Mouse (Mus musculus): Measurements from ENCODE around the gene Dhx33. TPM values are rescaled to one million over a fixed set of nuclear protein-coding genes. Genes with fewer than 3 reads are reported as not detected.

The Dhx33 gene
- polyA plus RNA-seq, 1 experiment: 14.9 TPM

DNA sequence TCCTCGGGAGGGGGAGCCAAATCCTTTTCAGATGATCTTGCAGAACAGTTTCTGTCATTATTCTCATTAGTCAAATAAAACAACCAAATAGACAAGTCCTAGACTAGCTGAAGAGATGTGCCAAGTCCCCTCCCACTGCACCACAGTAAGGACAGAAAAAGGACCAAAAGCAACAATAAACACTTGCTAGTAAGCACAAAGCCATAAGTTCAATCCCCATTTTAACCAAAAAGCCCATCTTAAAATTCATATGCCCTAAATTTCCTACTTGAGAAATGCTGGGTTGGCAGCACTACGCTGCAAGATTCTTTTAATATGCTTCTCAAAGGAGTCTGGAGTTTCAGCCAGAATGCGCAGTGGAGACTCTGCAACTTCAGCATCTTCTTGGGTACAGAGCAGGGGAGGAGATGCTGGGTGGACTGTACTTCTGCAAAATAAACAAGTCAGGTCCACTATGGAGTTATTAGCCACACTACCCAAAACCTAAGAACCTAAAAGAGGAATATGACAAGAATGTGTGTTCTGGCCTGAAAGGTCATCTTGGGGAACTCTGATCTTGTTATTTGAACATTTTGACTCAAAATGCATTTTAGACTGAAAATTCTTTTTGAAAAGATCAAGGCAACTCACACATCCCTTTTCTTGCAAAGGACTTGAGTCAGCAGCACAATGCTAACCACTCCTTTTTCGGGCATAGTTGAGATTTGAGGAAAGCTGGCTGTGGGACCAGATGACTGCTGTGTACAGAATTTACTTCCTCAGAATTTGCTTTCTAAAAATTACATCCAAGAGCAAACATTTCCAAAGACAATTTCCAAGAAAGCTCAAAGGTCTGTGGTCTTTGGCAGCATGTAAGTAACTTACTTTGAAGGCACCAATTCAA is 59.1 kb downstream of the Dhx33 start:
- Histone ChIP-seq H3K27me3 (ENCODE audit: control insufficient read depth, insufficient read depth, insufficient read length) (no peaks in the 10 kb centered on the region), H3ac (ENCODE audit: control insufficient read depth, insufficient read length, low read depth) (no peak overlapping the region), H3K4me3 (ENCODE audit: insufficient read depth, poor library complexity, severe bottlenecking) (no peak overlapping the region), H3K79me3 (ENCODE audit: low read depth) (no peaks in the 10 kb centered on the region), H3K79me2 (ENCODE audit: control insufficient read depth, insufficient read depth) (no peaks in the 10 kb centered on the region), H3K36me3 (ENCODE audit: control insufficient read depth, insufficient read depth) (peaks cover 98% of the 10 kb centered on the region)
- TF ChIP-seq MYOD1 (IDR thresholded peaks at IDR 0.05; ENCODE audit: control insufficient read depth, insufficient read length, low read depth) (no peak), FOSL1 (IDR thresholded peaks at IDR 0.05; ENCODE audit: insufficient read depth, low read length, poor library complexity, severe bottlenecking) (no peak), MAX (IDR thresholded peaks at IDR 0.05) (no peak), USF1 (IDR thresholded peaks at IDR 0.05; ENCODE audit: low read depth) (no peak), CTCF (IDR thresholded peaks at IDR 0.05; ENCODE audit: control insufficient read depth, insufficient read depth, insufficient read length) (no peak), CEBPB (IDR thresholded peaks at IDR 0.05; ENCODE audit: low read depth) (no peak), MYOG (IDR thresholded peaks at IDR 0.05; ENCODE audit: control insufficient read depth, extremely low read depth, insufficient read length) (no peak)

DNA sequence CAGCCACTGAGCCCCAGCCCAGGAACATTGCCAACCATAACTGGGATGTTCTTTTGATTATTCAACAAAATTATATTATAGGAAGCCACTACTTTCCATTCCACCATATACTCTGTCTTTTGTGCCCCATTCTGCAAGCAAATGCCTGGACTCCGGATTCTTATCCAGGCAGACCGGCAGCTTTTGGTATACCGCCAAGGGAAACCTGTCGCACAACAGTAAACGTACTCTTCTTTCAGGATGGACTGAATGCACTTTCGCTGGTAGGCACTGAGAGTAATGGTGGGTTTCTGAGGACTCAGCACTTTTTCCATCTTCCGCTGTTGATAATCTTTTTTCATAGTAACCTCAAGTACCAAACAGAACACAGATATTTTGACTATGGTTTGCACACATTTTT is 60.6 kb downstream of the Dhx33 start:
- Histone ChIP-seq H3K27me3 (ENCODE audit: control insufficient read depth, insufficient read depth, insufficient read length) (no peaks in the 10 kb centered on the region), H3K4me3 (ENCODE audit: insufficient read depth, poor library complexity, severe bottlenecking) (no peak overlapping the region), H3K36me3 (ENCODE audit: control insufficient read depth, insufficient read depth) (peaks cover 85% of the 10 kb centered on the region), H3K79me2 (ENCODE audit: control insufficient read depth, insufficient read depth) (no peaks in the 10 kb centered on the region), H3K79me3 (ENCODE audit: low read depth) (no peaks in the 10 kb centered on the region), H3ac (ENCODE audit: control insufficient read depth, insufficient read length, low read depth) (no peak overlapping the region)
- TF ChIP-seq FOSL1 (IDR thresholded peaks at IDR 0.05; ENCODE audit: insufficient read depth, low read length, poor library complexity, severe bottlenecking) (no peak), CTCF (IDR thresholded peaks at IDR 0.05; ENCODE audit: control insufficient read depth, insufficient read depth, insufficient read length) (no peak), MAX (IDR thresholded peaks at IDR 0.05) (no peak), USF1 (IDR thresholded peaks at IDR 0.05; ENCODE audit: low read depth) (no peak), MYOG (IDR thresholded peaks at IDR 0.05; ENCODE audit: control insufficient read depth, extremely low read depth, insufficient read length) (no peak), MYOD1 (IDR thresholded peaks at IDR 0.05; ENCODE audit: control insufficient read depth, insufficient read length, low read depth) (no peak), CEBPB (IDR thresholded peaks at IDR 0.05; ENCODE audit: low read depth) (no peak)

DNA sequence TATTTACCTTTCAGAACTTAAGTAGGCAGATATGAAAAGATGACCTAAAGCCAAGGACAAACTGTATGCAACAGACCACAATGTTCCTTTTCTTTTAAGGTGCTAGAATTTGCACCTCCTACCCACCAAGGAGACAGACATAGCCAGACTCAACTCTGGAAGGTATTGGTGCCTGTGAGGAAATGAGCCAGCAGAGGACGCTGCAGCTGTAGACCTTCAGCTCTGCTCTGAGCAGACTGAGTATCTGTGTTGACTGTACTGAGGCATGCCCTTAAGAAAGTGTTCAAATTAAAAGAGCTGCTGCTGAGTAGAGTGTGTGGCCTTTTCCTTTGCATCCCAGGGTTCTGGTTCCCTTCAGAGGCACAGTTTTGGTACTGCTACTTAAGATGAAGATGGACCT is 61.6 kb downstream of the Dhx33 start:
- TF ChIP-seq CEBPB (IDR thresholded peaks at IDR 0.05; ENCODE audit: low read depth): no peak
- no peak for TF ChIP-seq USF1 (IDR thresholded peaks at IDR 0.05; ENCODE audit: low read depth)
- Histone ChIP-seq H3ac (ENCODE audit: control insufficient read depth, insufficient read length, low read depth) (no peak overlapping the region), H3K27me3 (ENCODE audit: control insufficient read depth, insufficient read depth, insufficient read length) (no peaks in the 10 kb centered on the region), H3K79me3 (ENCODE audit: low read depth) (no peaks in the 10 kb centered on the region), H3K4me3 (ENCODE audit: insufficient read depth, poor library complexity, severe bottlenecking) (no peak overlapping the region), H3K79me2 (ENCODE audit: control insufficient read depth, insufficient read depth) (no peaks in the 10 kb centered on the region), H3K36me3 (ENCODE audit: control insufficient read depth, insufficient read depth) (peaks cover 83% of the 10 kb centered on the region)

- Histone ChIP-seq H3ac (ENCODE audit: control insufficient read depth, insufficient read length, low read depth) (no peak overlapping the region), H3K79me2 (ENCODE audit: control insufficient read depth, insufficient read depth) (no peaks in the 10 kb centered on the region), H3K27me3 (ENCODE audit: control insufficient read depth, insufficient read depth, insufficient read length) (no peaks in the 10 kb centered on the region), H3K79me3 (ENCODE audit: low read depth) (no peaks in the 10 kb centered on the region), H3K36me3 (ENCODE audit: control insufficient read depth, insufficient read depth) (peaks cover 65% of the 10 kb centered on the region), H3K4me3 (ENCODE audit: insufficient read depth, poor library complexity, severe bottlenecking) (no peak overlapping the region)
- no peak for TF ChIP-seq MAX (IDR thresholded peaks at IDR 0.05)
- TF ChIP-seq FOSL1 (IDR thresholded peaks at IDR 0.05; ENCODE audit: insufficient read depth, low read length, poor library complexity, severe bottlenecking): no peak
- no peak for TF ChIP-seq CTCF (IDR thresholded peaks at IDR 0.05; ENCODE audit: control insufficient read depth, insufficient read depth, insufficient read length)
These were observed 68.9 kb downstream of the Dhx33 start for GRCm38 (mm10) chr11:70935316-70935715.

Other genes with a start within 250 kb of the Dhx33 start
- gene Zfp3, start 240.2 kb downstream of the Dhx33 start, polyA plus RNA-seq (2012; fragmentation: generic; extraction: Trizol): 1.1 TPM
- not detected for gene Scimp, start 191.9 kb downstream of the Dhx33 start, polyA plus RNA-seq (2012; fragmentation: generic; extraction: Trizol)
- gene Rabep1, start 159.7 kb downstream of the Dhx33 start, polyA plus RNA-seq (2012; fragmentation: generic; extraction: Trizol): 11.9 TPM
- gene Nup88, start 34.5 kb downstream of the Dhx33 start, polyA plus RNA-seq (2012; fragmentation: generic; extraction: Trizol): 57.1 TPM
- 34.4 TPM for gene Rpain, start 34.2 kb downstream of the Dhx33 start, polyA plus RNA-seq (2012; fragmentation: generic; extraction: Trizol)
- 386 TPM for gene C1qbp, start 21.4 kb downstream of the Dhx33 start, polyA plus RNA-seq (2012; fragmentation: generic; extraction: Trizol)
- 18.4 TPM for gene Mis12, start 15.2 kb upstream of the Dhx33 start, polyA plus RNA-seq (2012; fragmentation: generic; extraction: Trizol)
- gene Derl2, start 15.4 kb upstream of the Dhx33 start, polyA plus RNA-seq (2012; fragmentation: generic; extraction: Trizol): 38.5 TPM
- gene 6330403K07Rik, start 29.1 kb upstream of the Dhx33 start, polyA plus RNA-seq (2012; fragmentation: generic; extraction: Trizol): 0.06 TPM
- gene Nlrp1a, start 140.3 kb upstream of the Dhx33 start, polyA plus RNA-seq (2012; fragmentation: generic; extraction: Trizol): not detected
- not detected for gene Nlrp1b, start 226.3 kb upstream of the Dhx33 start, polyA plus RNA-seq (2012; fragmentation: generic; extraction: Trizol)